Mouse (Mus musculus): ENCODE results near the gene Men1. TPM values are rescaled to one million over a fixed set of nuclear protein-coding genes. Genes with fewer than 3 reads are reported as not detected.

Gene Men1
- 15.3 and 16.6 TPM in 2 replicates for total RNA-seq (2023)

DNA sequence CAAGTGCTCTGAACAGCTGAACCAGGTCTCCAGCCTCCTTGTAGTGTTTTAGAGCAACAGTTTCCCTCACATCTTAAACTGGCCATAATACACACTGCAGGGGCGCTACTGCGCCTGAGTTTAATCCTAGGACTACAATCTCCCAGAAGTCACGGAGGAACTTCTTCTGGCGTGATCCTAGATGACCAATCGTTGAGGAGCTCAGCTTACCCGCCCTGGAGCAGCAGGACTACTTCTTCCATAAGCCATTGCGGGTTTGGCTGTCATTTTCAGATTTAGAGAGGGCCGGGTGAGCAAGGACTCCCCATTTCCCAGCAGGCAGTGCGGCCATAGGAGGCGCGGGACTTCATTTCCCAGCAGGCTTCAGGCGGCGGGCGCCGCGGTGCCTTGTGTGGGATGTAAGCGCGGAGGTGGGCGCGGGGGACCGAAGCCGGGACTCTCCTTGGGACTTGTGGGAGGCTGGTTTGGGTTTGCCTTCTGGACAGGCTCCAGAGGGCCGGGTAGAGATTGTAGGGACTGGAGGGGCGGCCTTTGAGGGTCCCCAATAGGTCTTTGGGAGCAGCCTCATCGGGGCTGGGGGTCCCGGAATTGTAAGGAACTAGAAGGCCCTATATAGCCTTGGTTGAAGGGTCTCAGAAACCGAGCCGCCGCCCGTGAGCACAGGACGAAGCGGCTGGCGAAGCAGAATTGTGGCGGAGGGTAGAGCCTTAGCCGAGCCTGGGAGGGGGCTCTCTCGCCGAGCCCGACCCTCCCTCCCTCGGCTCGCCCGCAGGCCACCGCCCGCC is at the start of gene Men1:
Gene Men1, plus strand, starts transcription at position 307 of the 785 bp plus-strand sequence.

DNA sequence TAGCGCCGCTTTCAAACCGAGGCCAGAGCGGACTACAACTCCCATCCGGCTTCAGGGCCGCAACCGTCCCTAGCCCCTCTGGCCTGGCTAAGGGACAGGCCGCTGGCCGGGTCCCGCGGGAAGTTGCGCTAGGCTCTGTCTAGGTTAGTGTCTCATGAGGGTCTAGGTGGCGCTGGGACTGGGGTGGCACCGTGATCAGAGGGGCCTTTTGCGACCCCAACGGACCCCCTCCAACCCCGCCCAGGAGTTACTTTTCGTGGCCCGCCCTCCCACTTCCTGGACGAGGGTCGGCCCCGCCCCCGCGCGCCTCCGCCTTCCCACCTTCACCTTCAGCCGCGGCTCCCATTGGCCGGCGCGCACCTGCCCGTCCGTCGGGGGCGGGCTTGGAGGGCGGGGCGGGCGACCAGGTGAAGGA is 28.6 kb upstream of the Men1 start, which contains the start of gene Cdc42bpg:
Gene Cdc42bpg, plus strand, starts transcription at position 320 of the 415 bp plus-strand sequence.

DNA sequence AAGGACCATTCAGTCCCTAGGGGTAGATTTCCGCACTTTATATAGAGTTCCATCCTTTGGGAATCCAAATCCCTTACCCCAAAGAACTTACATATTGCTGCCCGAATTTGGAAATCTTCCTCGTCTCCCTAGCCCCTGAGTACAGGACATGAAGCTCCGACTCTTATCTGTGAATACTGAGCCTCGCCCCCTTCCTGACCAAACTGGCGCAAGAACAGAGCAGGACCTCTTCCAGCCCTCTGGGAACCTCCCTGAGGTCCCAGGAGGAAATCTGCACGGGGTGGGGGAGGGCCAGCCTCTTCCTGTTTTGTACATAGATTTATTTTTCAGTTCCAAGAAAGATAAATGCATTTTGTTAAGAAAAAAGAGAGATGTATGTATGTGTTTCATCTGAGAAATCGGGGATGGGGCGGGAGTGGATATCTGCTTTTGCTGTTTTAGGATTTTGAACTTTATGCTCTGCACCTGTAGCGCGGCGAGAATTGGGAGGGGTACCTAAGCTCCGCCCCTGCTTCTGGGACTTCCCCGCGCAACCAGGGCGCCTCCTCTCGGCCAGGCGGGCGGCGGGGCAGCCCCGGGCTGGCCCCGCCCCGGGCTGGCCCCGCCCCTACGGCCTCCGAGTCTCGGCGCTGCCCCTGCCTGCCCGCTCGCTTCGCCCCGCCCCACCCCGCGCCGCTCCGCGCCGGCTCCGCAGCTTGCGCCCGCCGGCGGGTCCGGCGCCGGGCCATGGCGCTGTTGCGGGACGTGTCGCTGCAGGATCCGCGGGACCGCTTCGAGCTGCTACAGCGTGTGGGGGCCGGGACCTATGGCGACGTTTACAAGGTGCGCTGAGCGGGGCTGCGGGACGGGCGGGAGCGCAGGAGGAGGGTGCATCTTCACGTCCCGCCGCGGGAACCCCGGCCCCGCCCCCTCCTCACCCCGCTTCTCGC is 6.0 kb downstream of the Men1 start, which contains the start of gene Map4k2:
Gene Map4k2, plus strand, starts transcription at position 612 of the 929 bp plus-strand sequence.

DNA sequence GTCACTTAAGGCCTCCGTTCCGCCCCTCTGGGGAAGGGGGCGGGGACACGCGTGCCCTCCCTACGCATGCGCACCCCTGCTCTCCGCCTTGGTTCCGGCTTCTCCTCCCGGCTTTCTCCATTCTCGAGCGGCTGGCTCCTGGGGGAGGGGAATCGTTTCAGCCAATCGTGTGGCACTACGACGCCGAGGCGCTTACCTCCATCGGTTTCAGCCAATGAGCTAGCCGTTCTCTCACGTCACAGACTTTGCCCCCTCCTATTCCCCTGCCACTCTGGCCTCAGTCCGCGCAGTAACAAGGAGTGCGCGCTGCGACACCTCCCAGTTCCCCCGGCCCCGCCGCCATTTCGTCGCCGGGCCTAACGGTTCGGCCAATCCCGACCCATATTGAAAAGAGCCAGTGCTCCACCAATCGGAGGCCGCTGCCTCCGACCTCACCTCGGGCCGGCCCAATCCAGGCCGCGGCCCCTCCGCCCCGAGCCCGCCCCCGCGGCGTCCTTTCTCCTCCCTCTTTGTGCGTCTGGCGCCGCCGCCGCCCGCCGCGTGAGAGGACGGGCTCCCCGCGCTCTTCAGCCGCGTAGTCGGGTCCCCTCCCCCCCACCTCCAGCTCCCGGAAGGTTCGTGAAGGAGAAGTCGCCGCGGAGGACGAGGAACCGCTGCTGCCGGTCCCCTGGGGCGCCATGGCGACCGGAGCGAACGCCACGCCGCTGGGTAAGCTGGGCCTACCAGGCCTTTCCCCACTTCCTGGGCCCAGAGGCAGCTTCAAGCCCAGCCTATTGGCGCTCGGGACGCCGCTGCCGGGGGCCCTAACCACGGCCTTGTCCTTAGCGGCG is 28.8 kb downstream of the Men1 start, which contains the start of gene Sf1:
Gene Sf1, plus strand, starts transcription at position 280 of the 830 bp plus-strand sequence.

DNA sequence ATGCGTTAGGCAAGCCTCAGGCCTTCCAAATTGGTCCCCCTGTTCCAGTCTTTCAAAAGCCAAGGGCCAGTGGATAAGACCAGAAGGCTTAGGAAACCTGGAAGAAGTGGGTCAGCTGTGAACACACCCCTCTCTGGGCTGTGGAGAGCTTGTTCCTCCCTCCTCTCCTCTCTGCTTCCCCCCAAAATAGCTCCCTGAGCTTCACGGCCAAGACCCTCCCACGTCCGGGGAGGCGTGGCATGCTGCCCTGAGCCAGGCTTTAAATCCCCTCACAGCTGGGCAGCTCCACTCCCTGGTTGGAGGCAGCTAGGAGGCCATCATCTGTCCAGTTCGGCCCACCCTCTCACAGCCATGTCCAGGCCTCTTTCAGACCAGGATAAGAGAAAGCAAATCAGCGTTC is 49.3 kb downstream of the Men1 start, which contains the start of gene Pygm:
Gene Pygm, plus strand, starts transcription at position 272 of the 400 bp plus-strand sequence.

Other genes starting within 250 kb of the Men1 start
- 31.1 and 36.1 TPM in 2 replicates for gene Cdca5, start 250.0 kb upstream of the Men1 start, total RNA-seq (2023)
- gene AC131692.1, start 240.6 kb upstream of the Men1 start, total RNA-seq (2023): 1.8 and 2.3 TPM in 2 replicates
- 0.25 and 0.66 TPM in 2 replicates for gene Naaladl1, start 229.2 kb upstream of the Men1 start, total RNA-seq (2023)
- gene Sac3d1, start 216.3 kb upstream of the Men1 start, total RNA-seq (2023): 3.4 and 3.6 TPM in 2 replicates
- gene Snx15, start 206.7 kb upstream of the Men1 start, total RNA-seq (2023): 14.9 and 15.0 TPM in 2 replicates
- gene Batf2, start 194.0 kb upstream of the Men1 start, total RNA-seq (2023): not detected in 2 replicates
- gene Arl2, start 193.4 kb upstream of the Men1 start, total RNA-seq (2023): 7.5 and 9.2 TPM in 2 replicates
- not detected in 2 replicates for gene Majin, start 150.6 kb upstream of the Men1 start, total RNA-seq (2023)
- not detected in 2 replicates for gene Gpha2, start 108.6 kb upstream of the Men1 start, total RNA-seq (2023)
- 10.7 and 12.1 TPM in 2 replicates for gene Ppp2r5b, start 99.1 kb upstream of the Men1 start, total RNA-seq (2023)
- gene Atg2a, start 93.3 kb upstream of the Men1 start, total RNA-seq (2023): 358 and 488 TPM in 2 replicates
- 324 and 384 TPM in 2 replicates for gene Ehd1, start 58.3 kb upstream of the Men1 start, total RNA-seq (2023)
- gene Cdc42bpg, start 28.5 kb upstream of the Men1 start, total RNA-seq (2023): 13.6 and 16.9 TPM in 2 replicates
- 420 and 482 TPM in 2 replicates for gene Map4k2, start 6.2 kb downstream of the Men1 start, total RNA-seq (2023)
- 533 and 628 TPM in 2 replicates for gene Sf1, start 28.7 kb downstream of the Men1 start, total RNA-seq (2023)
- gene Pygm, start 49.4 kb downstream of the Men1 start, total RNA-seq (2023): 22.1 and 26.7 TPM in 2 replicates
- gene Rasgrp2, start 64.4 kb downstream of the Men1 start, total RNA-seq (2023): 406 and 467 TPM in 2 replicates
- gene Nrxn2, start 83.8 kb downstream of the Men1 start, total RNA-seq (2023): 0.16 and 0.25 TPM in 2 replicates
- gene Slc22a12, start 208.1 kb downstream of the Men1 start, total RNA-seq (2023): not detected in 2 replicates